Mouse (Mus musculus) hindbrain, embryonic 14.5 days (tissue): ENCODE measurements around the gene Ppip5k1. TPM values are rescaled to one million over a fixed set of nuclear protein-coding genes. Genes with fewer than 3 reads are reported as not detected.

Source experiments
- ATAC-seq: fragments of 200-750 bp; cut with Nextera tagmentation; 2 replicates; pipeline ENCODE4 v1.8.0; 2017; ENCODE audit warnings: moderate number of reproducible peaks, mild to moderate bottlenecking, moderate TSS enrichment, moderate library complexity; ENCODE audit not compliant: low FRiP score
- DNase-seq: peaks from one replicate; pipeline ENCODE4 v3.0.0-alpha.2; 2015; ENCODE audit warnings: low spot score
- H3K27ac ChIP-seq: fragments of 300-500 bp; sonication (generic); 2 replicates; pipeline ENCODE4 v1.5.1; 2014; ENCODE audit warnings: mild to moderate bottlenecking, moderate library complexity
- H3K27me3 ChIP-seq: fragments of 300-500 bp; sonication (generic); 2 replicates; pipeline ENCODE4 v1.6.1; 2014; ENCODE audit warnings: mild to moderate bottlenecking, low read length, mixed read lengths; ENCODE audit not compliant: control insufficient read depth, insufficient read depth
- H3K36me3 ChIP-seq: fragments of 300-500 bp; sonication (generic); replicated peaks from 2 replicates; pipeline ENCODE4 v1.6.1; 2014; ENCODE audit not compliant: control insufficient read depth, insufficient read depth
- H3K4me1 ChIP-seq: fragments of 300-500 bp; sonication (generic); replicated peaks from 2 replicates; pipeline ENCODE4 v1.6.1; 2014; ENCODE audit warnings: antibody characterized with exemption, low read length, mixed read lengths; ENCODE audit not compliant: control insufficient read depth, insufficient read depth
- H3K4me2 ChIP-seq: fragments of 300-500 bp; sonication (generic); replicated peaks from 2 replicates; pipeline ENCODE4 v1.6.1; 2014; ENCODE audit warnings: mild to moderate bottlenecking, moderate library complexity
- H3K4me3 ChIP-seq: fragments of 300-500 bp; sonication (generic); replicated peaks from 2 replicates; pipeline ENCODE4 v1.5.1; 2014; ENCODE audit warnings: mild to moderate bottlenecking, low read length
- H3K9ac ChIP-seq: fragments of 300-500 bp; sonication (generic); 2 replicates; pipeline ENCODE4 v1.6.1; 2014
- H3K9me3 ChIP-seq: fragments of 300-500 bp; sonication (generic); 2 replicates; pipeline ENCODE4 v1.6.1; 2016; ENCODE audit warnings: low read length; ENCODE audit not compliant: control insufficient read depth
- WGBS: fragments of 180-500 bp; shearing (Covaris S2); extraction: QIAGEN DNeasy Blood & Tissue Kit; methylation state at CpG from one replicate; pipeline ENCODE4 v1.1.7; 2014; 5-methylcytosine and 5-hydroxymethylcytosine counted together
- polyA plus RNA-seq: library from polyadenylated mRNA; unstranded; fragments of >200 nt; fragmentation: Nextera tagmentation; extraction: Ambion mirVana; gene quantifications from 2 replicates; pipeline ENCODE4 v1.2.1, GENCODE M21; 2014

The Ppip5k1 gene
- polyA plus RNA-seq, 1 experiment from 2014 or later: 18.6 TPM

- Histone ChIP-seq H3K4me1 (peaks cover 34% of the 10 kb centered on the region), H3K4me2 (peak overlapping the region; percentile 64), H3K9me3 (no peaks in the 10 kb centered on the region), H3K9ac (peak overlapping the region; percentile 91), H3K27ac (peak overlapping the region; percentile 98), H3K36me3 (peaks cover 37% of the 10 kb centered on the region), H3K4me3 (peak overlapping the region; percentile 84), H3K27me3 (no peaks in the 10 kb centered on the region)
- DNase-seq (peak; percentile 69), ATAC-seq (peak; percentile 88)
- WGBS: 1% methylated on average over 35 of the region's 35 CpGs
These were observed 84.5 kb downstream of the Ppip5k1 start for GRCm38 (mm10) chr2:121270521-121271235.

GRCm38 (mm10) chr2:121268446-121268845, 86.8 kb downstream of the Ppip5k1 start:
- Histone ChIP-seq H3K4me3 (no peak overlapping the region), H3K27me3 (no peaks in the 10 kb centered on the region), H3K9me3 (no peaks in the 10 kb centered on the region), H3K27ac (no peak overlapping the region), H3K4me2 (peak overlapping the region; percentile 64; the same call in 1 of the 2 replicates), H3K9ac (no peak overlapping the region), H3K36me3 (peaks cover 51% of the 10 kb centered on the region), H3K4me1 (peaks cover 34% of the 10 kb centered on the region)
- ATAC-seq (no peak), DNase-seq (no peak)
- 71% methylated on average over 8 of the region's 8 CpGs for whole genome bisulfite sequencing

Other genes starting within 250 kb of the Ppip5k1 start
- not detected in 2 replicates for gene Tgm7, start 245.6 kb downstream of the Ppip5k1 start, polyA plus RNA-seq
- gene Adal, start 215.0 kb downstream of the Ppip5k1 start, polyA plus RNA-seq: 26.9 and 32.6 TPM in 2 replicates
- gene Lcmt2, start 214.7 kb downstream of the Ppip5k1 start, polyA plus RNA-seq: 16.2 and 20.9 TPM in 2 replicates
- gene Tubgcp4, start 184.7 kb downstream of the Ppip5k1 start, polyA plus RNA-seq: 43.3 and 43.7 TPM in 2 replicates
- 6.6 and 7.7 TPM in 2 replicates for gene Zscan29, start 184.3 kb downstream of the Ppip5k1 start, polyA plus RNA-seq
- 165 and 170 TPM in 2 replicates for gene Trp53bp1, start 84.0 kb downstream of the Ppip5k1 start, polyA plus RNA-seq
- 50.1 and 57.2 TPM in 2 replicates for gene Map1a, start 65.8 kb downstream of the Ppip5k1 start, polyA plus RNA-seq
- gene Ckmt1, start 2.3 kb upstream of the Ppip5k1 start, polyA plus RNA-seq: 90.5 and 103 TPM in 2 replicates
- gene Strc, start 31.8 kb upstream of the Ppip5k1 start, polyA plus RNA-seq: not detected in 2 replicates
- 268 and 307 TPM in 2 replicates for gene Pdia3, start 58.4 kb upstream of the Ppip5k1 start, polyA plus RNA-seq
- 2.9 and 3.1 TPM in 2 replicates for gene Catsper2, start 58.4 kb upstream of the Ppip5k1 start, polyA plus RNA-seq
- 1.5 and 2.6 TPM in 2 replicates for gene Ell3, start 88.9 kb upstream of the Ppip5k1 start, polyA plus RNA-seq
- 315 and 365 TPM in 2 replicates for gene Serf2, start 93.8 kb upstream of the Ppip5k1 start, polyA plus RNA-seq
- 71.9 and 90.2 TPM in 2 replicates for gene Hypk, start 97.9 kb upstream of the Ppip5k1 start, polyA plus RNA-seq
- gene Serinc4, start 101.4 kb upstream of the Ppip5k1 start, polyA plus RNA-seq: 0.68 and 0.96 TPM in 2 replicates
- 65.0 and 69.0 TPM in 2 replicates for gene Mfap1b, start 118.7 kb upstream of the Ppip5k1 start, polyA plus RNA-seq
- gene Mfap1a, start 151.3 kb upstream of the Ppip5k1 start, polyA plus RNA-seq: 23.1 and 25.3 TPM in 2 replicates
- 3.2 and 3.8 TPM in 2 replicates for gene Wdr76, start 151.3 kb upstream of the Ppip5k1 start, polyA plus RNA-seq